Mouse (Mus musculus) hindbrain, embryonic 15.5 days (tissue): ENCODE measurements around the gene Aloxe3. TPM values are rescaled to one million over a fixed set of nuclear protein-coding genes. Genes with fewer than 3 reads are reported as not detected.

ENCODE experiments used
- ATAC-seq: fragments of 200-750 bp; cut with Nextera tagmentation; 2 replicates; pipeline ENCODE4 v1.8.0; 2017; ENCODE audit warnings: low read depth, moderate number of reproducible peaks, moderate TSS enrichment; ENCODE audit not compliant: low FRiP score
- H3K27ac ChIP-seq: fragments of 300-500 bp; sonication (generic); replicated peaks from 2 replicates; pipeline ENCODE4 v1.5.1; 2015; ENCODE audit warnings: mild to moderate bottlenecking, inconsistent platforms
- H3K27me3 ChIP-seq: fragments of 300-500 bp; sonication (generic); 2 replicates; pipeline ENCODE4 v1.6.1; 2015; ENCODE audit warnings: control low read depth, inconsistent platforms
- H3K36me3 ChIP-seq: fragments of 300-500 bp; sonication (generic); 2 replicates; pipeline ENCODE4 v1.6.1; 2015; ENCODE audit warnings: control low read depth, inconsistent platforms
- H3K4me1 ChIP-seq: fragments of 300-500 bp; sonication (generic); replicated peaks from 2 replicates; pipeline ENCODE4 v1.6.1; 2015; ENCODE audit warnings: control low read depth, inconsistent platforms
- H3K4me2 ChIP-seq: fragments of 300-500 bp; sonication (generic); 2 replicates; pipeline ENCODE4 v1.6.1; 2015; ENCODE audit warnings: moderate library complexity, mild to moderate bottlenecking, inconsistent platforms
- H3K4me3 ChIP-seq: fragments of 300-500 bp; sonication (generic); 2 replicates; pipeline ENCODE4 v1.5.1; 2015; ENCODE audit warnings: mild to moderate bottlenecking, inconsistent platforms
- H3K9ac ChIP-seq: fragments of 300-500 bp; sonication (generic); 2 replicates; pipeline ENCODE4 v1.6.1; 2015; ENCODE audit warnings: inconsistent platforms
- H3K9me3 ChIP-seq: fragments of 300-500 bp; sonication (generic); 2 replicates; pipeline ENCODE4 v1.6.1; 2016; ENCODE audit warnings: control low read depth, inconsistent platforms
- WGBS: fragments of 180-500 bp; shearing (Covaris S2); methylation state at CpG from one replicate; pipeline ENCODE4 v1.1.7; 2015; 5-methylcytosine and 5-hydroxymethylcytosine counted together
- polyA plus RNA-seq: library from polyadenylated mRNA; unstranded; fragments of >200 nt; fragmentation: Nextera tagmentation; extraction: Ambion mirVana; gene quantifications from 2 replicates; pipeline ENCODE4 v1.2.1, GENCODE M21; 2015

Gene Aloxe3
- polyA plus RNA-seq, 1 experiment from 2014 or later, result 6.5 TPM

GRCm38 (mm10) chr11:69134622-69134968 is 8.9 kb downstream of the Aloxe3 start:
- H3K4me2 ChIP-seq, result peak overlapping the region; percentile 59
- peaks cover 7% of the 10 kb centered on the region; the same call in 1 of the 2 replicates for H3K4me1 ChIP-seq
- 36% methylated on average over 8 of the region's 8 CpGs for WGBS
- no peaks in the 10 kb centered on the region for H3K36me3 ChIP-seq
- peak overlapping the region; percentile 26 for H3K9ac ChIP-seq
- ATAC-seq, result peak; percentile 59; the same call in 1 of the 2 replicates
- peak overlapping the region; percentile 41 for H3K4me3 ChIP-seq
- H3K9me3 ChIP-seq, result no peaks in the 10 kb centered on the region
- H3K27me3 ChIP-seq, result no peaks in the 10 kb centered on the region; the same call in none of the 2 replicates
- peak overlapping the region; percentile 63; the same call in 1 of the 2 replicates for H3K27ac ChIP-seq

GRCm38 (mm10) chr11:69135361-69135760 is 9.7 kb downstream of the Aloxe3 start:
- no peak overlapping the region for H3K4me3 ChIP-seq
- H3K9ac ChIP-seq, result no peak overlapping the region
- no peak for ATAC-seq
- H3K4me2 ChIP-seq, result no peak overlapping the region
- no peak overlapping the region for H3K27ac ChIP-seq
- H3K4me1 ChIP-seq, result peaks cover 7% of the 10 kb centered on the region; the same call in 1 of the 2 replicates
- no peaks in the 10 kb centered on the region for H3K9me3 ChIP-seq
- no peaks in the 10 kb centered on the region for H3K36me3 ChIP-seq
- no peaks in the 10 kb centered on the region; the same call in none of the 2 replicates for H3K27me3 ChIP-seq
- 88% methylated on average over 6 of the region's 6 CpGs for WGBS

GRCm38 (mm10) chr11:69147546-69147945 is 21.9 kb downstream of the Aloxe3 start:
- H3K9ac ChIP-seq, result no peak overlapping the region
- H3K27me3 ChIP-seq, result no peaks in the 10 kb centered on the region
- no peak for ATAC-seq
- no peaks in the 10 kb centered on the region for H3K9me3 ChIP-seq
- no peak overlapping the region for H3K4me3 ChIP-seq
- no peaks in the 10 kb centered on the region for H3K36me3 ChIP-seq
- peaks cover 9% of the 10 kb centered on the region; the same call in 1 of the 2 replicates for H3K4me1 ChIP-seq
- no peak overlapping the region for H3K27ac ChIP-seq
- H3K4me2 ChIP-seq, result no peak overlapping the region
- WGBS, result 65% methylated on average over 7 of the region's 7 CpGs

GRCm38 (mm10) chr11:69148451-69148960 is 22.8 kb downstream of the Aloxe3 start:
- Histone ChIP-seq H3K9ac (no peak overlapping the region), H3K4me1 (peaks cover 9% of the 10 kb centered on the region; the same call in 1 of the 2 replicates), H3K27me3 (no peaks in the 10 kb centered on the region), H3K4me2 (no peak overlapping the region), H3K36me3 (no peaks in the 10 kb centered on the region), H3K27ac (no peak overlapping the region), H3K4me3 (no peak overlapping the region), H3K9me3 (no peaks in the 10 kb centered on the region)
- ATAC-seq, result no peak
- 89% methylated on average over 5 of the region's 5 CpGs for WGBS

GRCm38 (mm10) chr11:69149728-69150127 is 24.0 kb downstream of the Aloxe3 start:
- Histone ChIP-seq H3K27ac (no peak overlapping the region), H3K36me3 (no peaks in the 10 kb centered on the region), H3K4me1 (peaks cover 9% of the 10 kb centered on the region; the same call in 1 of the 2 replicates), H3K4me3 (no peak overlapping the region), H3K9me3 (no peaks in the 10 kb centered on the region), H3K27me3 (no peaks in the 10 kb centered on the region), H3K9ac (no peak overlapping the region), H3K4me2 (no peak overlapping the region)
- WGBS, result 74% methylated on average over 6 of the region's 6 CpGs
- ATAC-seq, result no peak

GRCm38 (mm10) chr11:69150444-69150843 is 24.7 kb downstream of the Aloxe3 start:
- Histone ChIP-seq H3K9me3 (no peaks in the 10 kb centered on the region), H3K4me3 (peak overlapping the region; percentile 20)
- no peak for ATAC-seq

GRCm38 (mm10) chr11:69151004-69151403 is 25.3 kb downstream of the Aloxe3 start:
- Histone ChIP-seq H3K27ac (no peak overlapping the region), H3K36me3 (no peaks in the 10 kb centered on the region), H3K4me3 (peak overlapping the region; percentile 20), H3K27me3 (peaks cover 5% of the 10 kb centered on the region; the same call in 1 of the 2 replicates), H3K9me3 (no peaks in the 10 kb centered on the region), H3K4me1 (peaks cover 9% of the 10 kb centered on the region; the same call in 1 of the 2 replicates), H3K4me2 (peak overlapping the region; percentile 44), H3K9ac (no peak overlapping the region)
- ATAC-seq, result no peak
- 66% methylated on average over 6 of the region's 6 CpGs for WGBS

More at GRCm38 (mm10) chr11:69150444-69150843, 24.7 kb downstream of the Aloxe3 start:
- peaks cover 9% of the 10 kb centered on the region; the same call in 1 of the 2 replicates for H3K4me1 ChIP-seq
- peak overlapping the region; percentile 16; the same call in 1 of the 2 replicates for H3K9ac ChIP-seq
- WGBS, result 10% methylated on average over 7 of the region's 7 CpGs
- H3K36me3 ChIP-seq, result no peaks in the 10 kb centered on the region
- H3K4me2 ChIP-seq, result peak overlapping the region; percentile 44
- H3K27ac ChIP-seq, result no peak overlapping the region
- peaks cover 3% of the 10 kb centered on the region; the same call in 1 of the 2 replicates for H3K27me3 ChIP-seq

- no peaks in the 10 kb centered on the region for H3K36me3 ChIP-seq
- H3K4me1 ChIP-seq, result peaks cover 18% of the 10 kb centered on the region
- H3K4me2 ChIP-seq, result no peak overlapping the region
- no peak overlapping the region for H3K4me3 ChIP-seq
- ATAC-seq, result no peak
- peaks cover 9% of the 10 kb centered on the region; the same call in 1 of the 2 replicates for H3K27me3 ChIP-seq
- H3K9ac ChIP-seq, result no peak overlapping the region
- no peak overlapping the region for H3K27ac ChIP-seq
- WGBS, result 80% methylated on average over 8 of the region's 8 CpGs
- no peaks in the 10 kb centered on the region for H3K9me3 ChIP-seq
Measured at GRCm38 (mm10) chr11:69153831-69154230, 28.1 kb downstream of the Aloxe3 start.

- H3K9me3 ChIP-seq, result no peaks in the 10 kb centered on the region
- H3K4me2 ChIP-seq, result no peak overlapping the region
- 53% methylated on average over 1 of the region's 1 CpGs for WGBS
- no peak overlapping the region for H3K27ac ChIP-seq
- H3K9ac ChIP-seq, result no peak overlapping the region
- H3K36me3 ChIP-seq, result no peaks in the 10 kb centered on the region
- H3K4me1 ChIP-seq, result peaks cover 14% of the 10 kb centered on the region
- H3K4me3 ChIP-seq, result no peak overlapping the region
- ATAC-seq, result no peak
- peaks cover 9% of the 10 kb centered on the region; the same call in 1 of the 2 replicates for H3K27me3 ChIP-seq
Measured at GRCm38 (mm10) chr11:69155351-69155750, 29.7 kb downstream of the Aloxe3 start.

GRCm38 (mm10) chr11:69156800-69157199 is 31.1 kb downstream of the Aloxe3 start, which contains the start of gene Alox12b:
TSS of gene Alox12b (plus strand) at chr11:69156989.
- H3K9me3 ChIP-seq, result no peaks in the 10 kb centered on the region
- H3K27me3 ChIP-seq, result peaks cover 9% of the 10 kb centered on the region; the same call in 1 of the 2 replicates
- H3K36me3 ChIP-seq, result no peaks in the 10 kb centered on the region
- peaks cover 8% of the 10 kb centered on the region for H3K4me1 ChIP-seq
- WGBS, result 2% methylated on average over 18 of the region's 18 CpGs
- peak within 1 kb of the TSS; percentile 53 for H3K4me2 ChIP-seq
- H3K27ac ChIP-seq, result no peak within 1 kb of the TSS
- peak within 1 kb of the TSS; percentile 25 for H3K4me3 ChIP-seq
- ATAC-seq, result peak; percentile 51; the same call in 1 of the 2 replicates
- no peak within 1 kb of the TSS; the same call in 1 of the 2 replicates for H3K9ac ChIP-seq

- no peak overlapping the region for H3K4me2 ChIP-seq
- H3K36me3 ChIP-seq, result no peaks in the 10 kb centered on the region
- WGBS, result 88% methylated on average over 12 of the region's 12 CpGs
- no peaks in the 10 kb centered on the region for H3K4me1 ChIP-seq
- no peak overlapping the region for H3K27ac ChIP-seq
- no peak for ATAC-seq
- no peaks in the 10 kb centered on the region for H3K27me3 ChIP-seq
- H3K9ac ChIP-seq, result no peak overlapping the region
- H3K9me3 ChIP-seq, result no peaks in the 10 kb centered on the region
- H3K4me3 ChIP-seq, result no peak overlapping the region
Measured at GRCm38 (mm10) chr11:69169313-69169712, 43.6 kb downstream of the Aloxe3 start.

- Histone ChIP-seq H3K27me3 (no peaks in the 10 kb centered on the region), H3K36me3 (no peaks in the 10 kb centered on the region), H3K4me2 (no peak overlapping the region), H3K9me3 (no peaks in the 10 kb centered on the region), H3K4me1 (no peaks in the 10 kb centered on the region), H3K27ac (no peak overlapping the region), H3K4me3 (no peak overlapping the region), H3K9ac (no peak overlapping the region)
- 27% methylated on average over 7 of the region's 7 CpGs for WGBS
- ATAC-seq, result no peak
Measured at GRCm38 (mm10) chr11:69171626-69172025, 45.9 kb downstream of the Aloxe3 start.
